Mouse (Mus musculus) large intestine, adult 2 months (tissue): ENCODE data around the gene Tmem40. TPM values are rescaled to one million over a fixed set of nuclear protein-coding genes. Genes with fewer than 3 reads are reported as not detected.

Source experiments
- DNase-seq: peaks from one replicate; pipeline ENCODE4 v3.0.0-alpha.2; 2012; ENCODE audit warnings: low read depth, low spot score
- WGBS: fragments of 180-500 bp; shearing (Covaris S2); methylation state at CpG from one replicate; pipeline ENCODE4 v1.1.7; 2018; 5-methylcytosine and 5-hydroxymethylcytosine counted together
- polyA plus RNA-seq: library from polyadenylated mRNA; depleted of rRNA; stranded (reverse); fragments of >200 nt; gene quantifications from 2 replicates; pipeline ENCODE4 v1.2.3, GENCODE M21; 2012; rRNA removed

Tmem40 gene
- 0.22 and 0.37 TPM in 2 replicates for polyA plus RNA-seq

GRCm38 (mm10) chr6:115761995-115762756, at the start of gene Tmem40:
TSS of gene Tmem40 (minus strand) at chr6:115762410.
- no peak for DNase-seq
- 13% methylated on average over 9 of the region's 9 CpGs for WGBS

GRCm38 (mm10) chr6:115811606-115812005, 49.4 kb upstream of the Tmem40 start:
- 73% methylated on average over 8 of the region's 8 CpGs for WGBS
- no peak for DNase-seq

GRCm38 (mm10) chr6:115808488-115809231, 46.5 kb upstream of the Tmem40 start, which contains the start of gene Rpl32:
TSS of gene Rpl32 (minus strand) at chr6:115808747.
- under 1% methylated on average over 47 of the region's 47 CpGs for WGBS
- peak; percentile 76 for DNase-seq

GRCm38 (mm10) chr6:115808196-115808487, 45.9 kb upstream of the Tmem40 start:
- under 1% methylated on average over 22 of the region's 22 CpGs for WGBS

GRCm38 (mm10) chr6:115807464-115808195, 45.4 kb upstream of the Tmem40 start:
- WGBS: 1% methylated on average over 15 of the region's 15 CpGs

More at GRCm38 (mm10) chr6:115808196-115808487, 45.9 kb upstream of the Tmem40 start:
- no peak for DNase-seq

GRCm38 (mm10) chr6:115804432-115805192, 42.4 kb upstream of the Tmem40 start:
- DNase-seq: no peak
- WGBS: 68% methylated on average over 10 of the region's 10 CpGs

More at GRCm38 (mm10) chr6:115807464-115808195, 45.4 kb upstream of the Tmem40 start:
- no peak for DNase-seq

- no peak for DNase-seq
- 36% methylated on average over 16 of the region's 16 CpGs for WGBS
These were observed 41.6 kb upstream of the Tmem40 start for GRCm38 (mm10) chr6:115803541-115804382.

GRCm38 (mm10) chr6:115801811-115802210, 39.6 kb upstream of the Tmem40 start:
- 54% methylated on average over 3 of the region's 3 CpGs for WGBS
- DNase-seq: no peak

- 46% methylated on average over 21 of the region's 21 CpGs for WGBS
- DNase-seq: no peak
These were observed 30.5 kb upstream of the Tmem40 start for GRCm38 (mm10) chr6:115792691-115793215.

GRCm38 (mm10) chr6:115791842-115792686, 29.9 kb upstream of the Tmem40 start:
- WGBS: 48% methylated on average over 34 of the region's 34 CpGs
- no peak for DNase-seq

- WGBS: 90% methylated on average over 10 of the region's 10 CpGs
- DNase-seq: no peak
These were observed 28.8 kb upstream of the Tmem40 start for GRCm38 (mm10) chr6:115791016-115791415.

GRCm38 (mm10) chr6:115782781-115783180, 20.6 kb upstream of the Tmem40 start:
- no peak for DNase-seq
- WGBS: 87% methylated on average over 3 of the region's 3 CpGs

GRCm38 (mm10) chr6:115776363-115776762, 14.2 kb upstream of the Tmem40 start:
- no peak for DNase-seq
- WGBS: 25% methylated on average over 9 of the region's 9 CpGs

- 65% methylated on average over 3 of the region's 3 CpGs for WGBS
- no peak for DNase-seq
These were observed 13.6 kb upstream of the Tmem40 start for GRCm38 (mm10) chr6:115775838-115776237.

GRCm38 (mm10) chr6:115774501-115774921, 12.3 kb upstream of the Tmem40 start, which contains the start of gene Cand2:
TSS of gene Cand2 (plus strand) at chr6:115774538.
- 7% methylated on average over 25 of the region's 28 CpGs for WGBS
- DNase-seq: no peak

GRCm38 (mm10) chr6:115773966-115774413, 11.8 kb upstream of the Tmem40 start:
- no peak for DNase-seq
- WGBS: 3% methylated on average over 14 of the region's 14 CpGs

GRCm38 (mm10) chr6:115772604-115773003, 10.4 kb upstream of the Tmem40 start:
- WGBS: 80% methylated on average over 1 of the region's 1 CpGs
- DNase-seq: no peak
